Mouse (Mus musculus): Measurements from ENCODE around the gene Olfr324. TPM values are rescaled to one million over a fixed set of nuclear protein-coding genes. Genes with fewer than 3 reads are reported as not detected.

The Olfr324 gene
- 0.01 TPM in 1 of 2 replicates, not detected in the other for polyA plus RNA-seq (2012; rRNA removed)

GRCm38 (mm10) chr11:58594814-58595213 is at the start of gene Olfr324:
Olfr324 (plus strand) TSS chr11:58595114.

GRCm38 (mm10) chr11:58546322-58546721 is 48.6 kb upstream of the Olfr324 start, which contains the start of gene Olfr329-ps:
Olfr329-ps (minus strand) TSS chr11:58546422.

GRCm38 (mm10) chr11:58555536-58555935 is 39.4 kb upstream of the Olfr324 start, which contains the start of gene Olfr328:
Olfr328 (minus strand) TSS chr11:58555636.

GRCm38 (mm10) chr11:58570405-58570804 is 24.5 kb upstream of the Olfr324 start, which contains the start of gene Olfr224:
Olfr224 (minus strand) TSS chr11:58570553.

GRCm38 (mm10) chr11:58577430-58577829 is 17.5 kb upstream of the Olfr324 start, which contains the start of gene Olfr325:
Olfr325 (plus strand) TSS chr11:58577730.

GRCm38 (mm10) chr11:58615975-58616374 is 21.1 kb downstream of the Olfr324 start, which contains the start of gene 2210407C18Rik:
2210407C18Rik (minus strand) TSS chr11:58616075.

GRCm38 (mm10) chr11:58630401-58630800 is 35.5 kb downstream of the Olfr324 start, which contains the start of gene Olfr323:
Olfr323 (minus strand) TSS chr11:58630501.

GRCm38 (mm10) chr11:58640272-58640867 is 45.5 kb downstream of the Olfr324 start, which contains the start of gene Trim58:
Trim58 (plus strand) TSS chr11:58640465.

Other genes with a start within 250 kb of the Olfr324 start
- 0.06 and 0.30 TPM in 2 replicates for gene Lypd8, start 216.1 kb upstream of the Olfr324 start, polyA plus RNA-seq (2012; rRNA removed)
- 0.08 and 0.14 TPM in 2 replicates for gene 1810065E05Rik, start 174.0 kb upstream of the Olfr324 start, polyA plus RNA-seq (2012; rRNA removed)
- not detected in 2 replicates for gene Gm12253, start 162.6 kb upstream of the Olfr324 start, polyA plus RNA-seq (2012; rRNA removed)
- gene Lypd9, start 142.2 kb upstream of the Olfr324 start, polyA plus RNA-seq (2012; rRNA removed) = not detected in 2 replicates
- not detected in 2 replicates for gene Olfr30, start 132.8 kb upstream of the Olfr324 start, polyA plus RNA-seq (2012; rRNA removed)
- not detected in 2 replicates for gene Olfr332, start 102.6 kb upstream of the Olfr324 start, polyA plus RNA-seq (2012; rRNA removed)
- gene Olfr331, start 92.5 kb upstream of the Olfr324 start, polyA plus RNA-seq (2012; rRNA removed) = not detected in 2 replicates
- gene Olfr330, start 60.3 kb upstream of the Olfr324 start, polyA plus RNA-seq (2012; rRNA removed) = not detected in 2 replicates
- gene Olfr329-ps, start 48.7 kb upstream of the Olfr324 start, polyA plus RNA-seq (2012; rRNA removed) = not detected in 2 replicates
- gene Olfr328, start 39.5 kb upstream of the Olfr324 start, polyA plus RNA-seq (2012; rRNA removed) = 0.06 TPM in 1 of 2 replicates, not detected in the other
- gene Olfr224, start 24.6 kb upstream of the Olfr324 start, polyA plus RNA-seq (2012; rRNA removed) = 0.05 TPM in 1 of 2 replicates, not detected in the other
- gene Olfr325, start 17.4 kb upstream of the Olfr324 start, polyA plus RNA-seq (2012; rRNA removed) = not detected in 2 replicates
- not detected in 2 replicates for gene 2210407C18Rik, start 21.0 kb downstream of the Olfr324 start, polyA plus RNA-seq (2012; rRNA removed)
- gene Olfr323, start 35.4 kb downstream of the Olfr324 start, polyA plus RNA-seq (2012; rRNA removed) = not detected in 2 replicates
- 0.92 and 1.0 TPM in 2 replicates for gene Trim58, start 45.4 kb downstream of the Olfr324 start, polyA plus RNA-seq (2012; rRNA removed)
- 0.02 and 0.06 TPM in 2 replicates for gene Olfr322, start 63.7 kb downstream of the Olfr324 start, polyA plus RNA-seq (2012; rRNA removed)
- gene Olfr320, start 86.0 kb downstream of the Olfr324 start, polyA plus RNA-seq (2012; rRNA removed) = not detected in 2 replicates
- gene Olfr319, start 104.0 kb downstream of the Olfr324 start, polyA plus RNA-seq (2012; rRNA removed) = not detected in 2 replicates
- not detected in 2 replicates for gene Olfr318, start 128.9 kb downstream of the Olfr324 start, polyA plus RNA-seq (2012; rRNA removed)
- gene Olfr317, start 144.1 kb downstream of the Olfr324 start, polyA plus RNA-seq (2012; rRNA removed) = 0.04 and 0.05 TPM in 2 replicates
- not detected in 2 replicates for gene Olfr316, start 157.6 kb downstream of the Olfr324 start, polyA plus RNA-seq (2012; rRNA removed)
- not detected in 2 replicates for gene Olfr315, start 178.1 kb downstream of the Olfr324 start, polyA plus RNA-seq (2012; rRNA removed)
- gene Olfr314, start 187.8 kb downstream of the Olfr324 start, polyA plus RNA-seq (2012; rRNA removed) = not detected in 2 replicates
- 1.9 and 2.0 TPM in 2 replicates for gene Fam183b, start 206.8 kb downstream of the Olfr324 start, polyA plus RNA-seq (2012; rRNA removed)
- gene Olfr313, start 219.9 kb downstream of the Olfr324 start, polyA plus RNA-seq (2012; rRNA removed) = not detected in 2 replicates
- not detected in 2 replicates for gene Olfr312, start 234.1 kb downstream of the Olfr324 start, polyA plus RNA-seq (2012; rRNA removed)
- gene Olfr311, start 244.1 kb downstream of the Olfr324 start, polyA plus RNA-seq (2012; rRNA removed) = 0.04 TPM in 1 of 2 replicates, not detected in the other